Mouse (Mus musculus) limb, embryonic 14.5 days (tissue): ENCODE data around the gene 4930522H14Rik. TPM values are rescaled to one million over a fixed set of nuclear protein-coding genes. Genes with fewer than 3 reads are reported as not detected.

Experiments used
- ATAC-seq: fragments of 200-750 bp; cut with Nextera tagmentation; 2 replicates; pipeline ENCODE4 v1.8.0; 2017; ENCODE audit warnings: low read depth, moderate number of reproducible peaks, moderate TSS enrichment; ENCODE audit not compliant: low FRiP score
- DNase-seq: peaks from one replicate; pipeline ENCODE4 v3.0.0-alpha.2; 2015; ENCODE audit warnings: low spot score
- H3K27ac ChIP-seq: fragments of 300-500 bp; sonication (generic); replicated peaks from 2 replicates; pipeline ENCODE4 v1.5.1; 2014; ENCODE audit warnings: low read depth, mild to moderate bottlenecking, low read length, moderate library complexity, mixed read lengths
- H3K27me3 ChIP-seq: fragments of 300-500 bp; sonication (generic); 2 replicates; pipeline ENCODE4 v1.6.1; 2014; ENCODE audit warnings: low read length, mixed read lengths; ENCODE audit not compliant: control insufficient read depth, insufficient read depth
- H3K36me3 ChIP-seq: fragments of 300-500 bp; sonication (generic); 2 replicates; pipeline ENCODE4 v1.6.1; 2014; ENCODE audit warnings: mild to moderate bottlenecking, low read length, moderate library complexity, mixed read lengths; ENCODE audit not compliant: control insufficient read depth, insufficient read depth
- H3K4me1 ChIP-seq: fragments of 300-500 bp; sonication (generic); 2 replicates; pipeline ENCODE4 v1.6.1; 2014; ENCODE audit warnings: antibody characterized with exemption, low read length, mixed read lengths; ENCODE audit not compliant: control insufficient read depth, insufficient read depth
- H3K4me2 ChIP-seq: fragments of 300-500 bp; sonication (generic); replicated peaks from 2 replicates; pipeline ENCODE4 v1.6.1; 2014; ENCODE audit warnings: low read depth, mild to moderate bottlenecking, low read length, moderate library complexity; ENCODE audit not compliant: severe bottlenecking
- H3K4me3 ChIP-seq: fragments of 300-500 bp; sonication (generic); replicated peaks from 2 replicates; pipeline ENCODE4 v1.5.1; 2014; ENCODE audit warnings: low read length
- H3K9ac ChIP-seq: fragments of 300-500 bp; sonication (generic); 2 replicates; pipeline ENCODE4 v1.6.1; 2014; ENCODE audit warnings: mild to moderate bottlenecking, low read depth, low read length, moderate library complexity; ENCODE audit not compliant: severe bottlenecking
- H3K9me3 ChIP-seq: fragments of 300-500 bp; sonication (generic); 2 replicates; pipeline ENCODE4 v1.6.1; 2016; ENCODE audit warnings: low read length; ENCODE audit not compliant: control insufficient read depth
- POLR2A ChIP-seq: fragments of 200-500 bp; IDR thresholded peaks from 2 replicates; pipeline ENCODE4 v1.8.0; 2012; ENCODE audit warnings: inconsistent platforms, mild to moderate bottlenecking, moderate library complexity, borderline replicate concordance; ENCODE audit not compliant: insufficient read depth, insufficient read length; ENCODE audit errors: extremely low read depth
- WGBS: fragments of 180-500 bp; shearing (Covaris S2); extraction: QIAGEN DNeasy Blood & Tissue Kit; methylation state at CpG from one replicate; pipeline ENCODE4 v1.1.7; 2014; 5-methylcytosine and 5-hydroxymethylcytosine counted together
- polyA plus RNA-seq, 2 experiments: library from polyadenylated mRNA; depleted of rRNA in 1 of 2; stranded (reverse) in 1 of 2; unstranded in 1 of 2; fragments of >200 nt; fragmentation: Nextera tagmentation in 1 of 2; extraction: Ambion mirVana in 1 of 2; gene quantifications; 2 replicates each; pipeline versions ENCODE4 v1.2.1 to v1.2.3; 2012 to 2014

4930522H14Rik gene
- polyA plus RNA-seq (2012; rRNA removed) (not detected in 2 replicates), polyA plus RNA-seq (2014; fragmentation: Nextera tagmentation; extraction: Ambion mirVana) (not detected in 2 replicates)

DNA sequence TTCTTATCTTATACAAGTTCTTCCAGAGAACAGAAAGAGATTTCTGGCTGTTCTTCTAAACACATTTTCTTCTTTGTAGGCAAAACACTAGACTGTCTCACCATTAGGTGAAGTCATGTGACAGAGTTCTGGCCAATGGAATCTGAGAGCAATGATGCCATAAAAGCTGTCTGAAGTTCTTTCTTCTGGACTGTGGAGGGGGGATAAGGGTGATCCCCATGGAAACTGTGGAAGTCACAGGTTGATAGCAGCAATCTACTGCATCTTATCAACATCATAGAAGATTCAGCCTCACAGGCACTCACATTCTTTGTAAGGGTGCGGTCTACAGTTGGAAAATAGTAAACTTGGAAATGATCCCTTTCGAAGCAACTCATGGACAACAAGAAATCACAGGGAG, at the start of gene 4930522H14Rik:
Gene 4930522H14Rik, minus strand, starts transcription at position 187 of the 400 bp plus-strand sequence.
- H3K27ac ChIP-seq: no peak within 1 kb of the TSS
- no peaks in the 10 kb centered on the region for H3K9me3 ChIP-seq
- 97% methylated on average over 2 of the region's 2 CpGs for WGBS
- H3K4me3 ChIP-seq: no peak within 1 kb of the TSS
- no peaks in the 10 kb centered on the region for H3K36me3 ChIP-seq
- ATAC-seq: no peak
- DNase-seq: no peak
- H3K9ac ChIP-seq: no peak within 1 kb of the TSS
- no peak for TF ChIP-seq POLR2A
- H3K4me2 ChIP-seq: no peak within 1 kb of the TSS
- H3K4me1 ChIP-seq: no peaks in the 10 kb centered on the region
- H3K27me3 ChIP-seq: no peaks in the 10 kb centered on the region

GRCm38 (mm10) chr4:109578356-109578755, 47.3 kb upstream of the 4930522H14Rik start:
- Histone ChIP-seq H3K9ac (no peak overlapping the region), H3K4me2 (no peak overlapping the region), H3K4me1 (no peaks in the 10 kb centered on the region), H3K9me3 (no peaks in the 10 kb centered on the region), H3K27me3 (no peaks in the 10 kb centered on the region), H3K4me3 (no peak overlapping the region), H3K36me3 (no peaks in the 10 kb centered on the region), H3K27ac (no peak overlapping the region)
- 87% methylated on average over 3 of the region's 3 CpGs for WGBS
- DNase-seq: no peak
- ATAC-seq: no peak
- no peak for TF ChIP-seq POLR2A

DNA sequence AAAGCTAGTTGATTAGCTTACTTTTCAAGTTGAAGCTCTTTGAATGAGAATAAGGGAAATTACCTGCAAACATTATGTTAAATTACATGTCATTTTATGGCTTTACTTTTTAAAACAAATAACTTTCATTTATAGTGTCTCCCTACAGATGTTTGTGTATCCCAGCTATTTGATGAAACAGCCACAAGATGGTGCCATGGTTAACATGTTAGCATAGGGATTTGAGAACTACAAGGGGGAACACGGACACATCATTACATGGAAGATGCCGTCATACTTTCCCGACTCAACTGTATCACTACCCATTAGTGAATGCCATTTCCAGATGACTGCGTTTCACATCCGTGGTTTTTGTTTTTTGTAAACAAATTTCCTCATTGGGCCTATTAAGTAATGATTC, 45.8 kb upstream of the 4930522H14Rik start:
- TF ChIP-seq POLR2A: no peak
- WGBS: 77% methylated on average over 5 of the region's 5 CpGs
- H3K9ac ChIP-seq: no peak overlapping the region
- no peaks in the 10 kb centered on the region for H3K4me1 ChIP-seq
- H3K4me3 ChIP-seq: no peak overlapping the region
- ATAC-seq: no peak
- no peak overlapping the region for H3K27ac ChIP-seq
- H3K36me3 ChIP-seq: no peaks in the 10 kb centered on the region
- H3K9me3 ChIP-seq: no peaks in the 10 kb centered on the region
- H3K27me3 ChIP-seq: no peaks in the 10 kb centered on the region
- peak; percentile 14 for DNase-seq
- H3K4me2 ChIP-seq: no peak overlapping the region

GRCm38 (mm10) chr4:109574845-109575244, 43.7 kb upstream of the 4930522H14Rik start:
- no peak overlapping the region for H3K4me2 ChIP-seq
- ATAC-seq: no peak

DNA sequence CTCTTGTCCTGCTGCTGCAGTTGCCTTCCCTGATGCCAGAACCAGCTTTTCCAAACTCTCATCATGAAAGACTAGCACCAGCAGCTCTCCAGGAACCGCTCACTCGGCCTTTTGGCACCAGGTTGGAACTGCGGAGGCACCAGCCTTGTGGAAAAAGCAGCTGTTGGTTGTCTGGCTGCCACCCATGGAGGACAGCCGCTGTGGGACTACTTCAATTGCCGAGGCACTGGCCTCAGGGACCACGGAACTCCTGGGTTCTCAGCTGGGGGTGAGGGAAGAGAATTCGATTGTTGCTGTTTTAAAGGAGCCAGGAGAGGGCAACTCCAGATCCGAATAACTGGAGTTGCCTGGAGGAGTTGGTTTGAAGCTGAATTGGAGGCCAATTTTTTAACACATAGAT, 43.2 kb upstream of the 4930522H14Rik start:
- 32% methylated on average over 8 of the region's 8 CpGs for WGBS
- Histone ChIP-seq H3K36me3 (no peaks in the 10 kb centered on the region), H3K27ac (no peak overlapping the region), H3K4me2 (no peak overlapping the region), H3K9ac (no peak overlapping the region), H3K4me1 (peaks cover 3% of the 10 kb centered on the region; the same call in 1 of the 2 replicates), H3K27me3 (no peaks in the 10 kb centered on the region), H3K9me3 (no peaks in the 10 kb centered on the region), H3K4me3 (no peak overlapping the region)
- DNase-seq (no peak), ATAC-seq (no peak)
- TF ChIP-seq POLR2A: no peak

More at GRCm38 (mm10) chr4:109574845-109575244, 43.7 kb upstream of the 4930522H14Rik start:
- no peaks in the 10 kb centered on the region for H3K27me3 ChIP-seq
- no peaks in the 10 kb centered on the region for H3K4me1 ChIP-seq
- H3K27ac ChIP-seq: no peak overlapping the region
- no peak overlapping the region for H3K4me3 ChIP-seq
- DNase-seq: no peak
- no peaks in the 10 kb centered on the region for H3K36me3 ChIP-seq
- WGBS: 82% methylated on average over 9 of the region's 9 CpGs
- TF ChIP-seq POLR2A: no peak
- H3K9ac ChIP-seq: no peak overlapping the region
- H3K9me3 ChIP-seq: no peaks in the 10 kb centered on the region

DNA sequence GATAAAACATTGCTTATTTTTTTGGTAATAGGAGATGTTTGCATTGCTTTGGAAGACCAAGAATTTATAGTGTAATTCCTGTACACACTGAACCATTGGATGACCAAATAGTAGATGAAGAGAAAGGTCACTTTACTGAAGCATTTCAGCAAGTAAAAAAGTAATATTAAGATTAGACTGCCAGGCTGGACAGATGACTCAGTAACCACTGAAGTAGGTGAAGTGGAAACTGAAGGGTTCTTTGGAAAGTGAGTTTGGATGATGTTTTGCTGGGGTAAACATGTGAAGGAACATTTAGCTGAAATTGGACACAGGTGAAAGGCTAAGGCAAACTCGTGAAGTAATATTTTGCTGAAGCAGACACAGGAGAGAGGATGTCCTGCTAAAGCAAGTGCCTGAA, 41.5 kb upstream of the 4930522H14Rik start:
- 81% methylated on average over 1 of the region's 1 CpGs for WGBS
- H3K4me2 ChIP-seq: no peak overlapping the region
- no peak overlapping the region for H3K9ac ChIP-seq
- H3K27me3 ChIP-seq: no peaks in the 10 kb centered on the region
- no peak overlapping the region for H3K27ac ChIP-seq
- ATAC-seq (no peak), DNase-seq (no peak)
- peaks cover 9% of the 10 kb centered on the region for H3K4me1 ChIP-seq
- H3K4me3 ChIP-seq: no peak overlapping the region
- H3K9me3 ChIP-seq: no peaks in the 10 kb centered on the region
- H3K36me3 ChIP-seq: no peaks in the 10 kb centered on the region
- TF ChIP-seq POLR2A: no peak
